Mouse (Mus musculus) layer of hippocampus, adult 2 months (tissue): Measurements from ENCODE around the gene 6430628N08Rik. TPM values are rescaled to one million over a fixed set of nuclear protein-coding genes. Genes with fewer than 3 reads are reported as not detected.
A peak's percentile ranks its signal among the peaks of the same experiment; 100 is the strongest.

Experiments used
- DNase-seq, 2 experiments: peaks; one replicate each; pipeline ENCODE4 v3.0.0; 2022; ENCODE audit warnings: low spot score in 2 of 2
- H3K27ac ChIP-seq: fragments of 200-600 bp; 2 replicates; pipeline ENCODE4 v1.8.1; 2022
- H3K4me3 ChIP-seq: fragments of 200-600 bp; 2 replicates; pipeline ENCODE4 v1.8.1; 2022; ENCODE audit warnings: mild to moderate bottlenecking
- CTCF ChIP-seq: fragments of 200-600 bp; conservative IDR thresholded peaks from 2 replicates; pipeline ENCODE4 v1.8.1; 2022; ENCODE audit warnings: antibody characterized with exemption, mild to moderate bottlenecking, moderate library complexity
- long read RNA-seq, 2 experiments: library from polyadenylated mRNA; stranded (forward); transcript quantifications; one replicate each; pipeline ENCODE4 v2.0.0; 2021; ENCODE audit warnings: borderline mapping rate in 2 of 2
- total RNA-seq, 2 experiments: library from RNA; stranded (reverse); gene quantifications; 2 replicates each; pipeline ENCODE4 v1.2.3; 2021

Gene 6430628N08Rik
- not detected for total RNA-seq
- long read RNA-seq, experiment 1: 0 reads
- long read RNA-seq, experiment 2: 0 reads

DNA sequence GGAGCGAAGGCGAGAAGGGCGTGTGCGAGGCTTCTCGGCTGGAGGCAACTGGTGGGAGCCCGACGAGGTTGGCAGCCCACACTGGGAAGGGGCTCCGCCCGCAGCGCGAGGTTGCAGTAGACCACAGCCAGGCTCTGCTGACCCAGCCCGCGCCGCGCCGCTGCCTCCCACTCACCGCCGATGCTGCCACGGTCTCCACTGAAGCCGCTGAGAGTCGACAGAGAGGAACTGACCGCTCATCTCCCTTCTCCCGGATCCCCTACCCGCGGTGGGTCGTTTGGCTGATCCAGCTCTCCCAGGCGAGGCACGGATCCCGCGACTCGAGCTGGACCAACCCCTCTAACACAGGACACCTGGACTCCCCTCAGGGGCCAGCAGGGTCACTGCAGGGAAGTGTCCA is at the start of gene 6430628N08Rik:
Gene 6430628N08Rik, plus strand, starts transcription at position 113 of the 400 bp plus-strand sequence.
- Histone ChIP-seq H3K27ac (no peak within 1 kb of the TSS), H3K4me3 (peak within 1 kb of the TSS; percentile 41)
- DNase-seq: no peak
- TF ChIP-seq CTCF: no peak

DNA sequence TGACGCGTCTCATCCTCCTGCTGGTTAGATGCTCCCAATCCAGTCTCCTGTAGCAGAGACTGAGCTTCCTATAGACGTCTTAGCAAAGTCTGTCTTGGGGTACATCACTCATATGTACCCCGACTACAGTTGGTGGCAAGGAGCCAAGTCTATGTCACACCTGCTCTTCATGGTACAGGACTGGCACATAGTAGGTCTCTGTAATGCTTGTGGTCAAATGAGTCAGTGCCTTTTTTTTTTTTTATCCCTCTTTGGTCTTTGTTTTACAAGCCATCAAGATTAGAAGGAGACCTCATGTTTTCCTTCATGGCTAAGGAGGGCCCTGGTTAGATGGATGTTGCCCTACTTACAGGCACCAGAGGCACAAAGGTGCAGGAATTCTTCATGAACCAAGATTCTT is 49.6 kb upstream of the 6430628N08Rik start:
- no peak for DNase-seq
- Histone ChIP-seq H3K4me3 (no peak overlapping the region), H3K27ac (no peak overlapping the region)
- TF ChIP-seq CTCF: no peak

DNA sequence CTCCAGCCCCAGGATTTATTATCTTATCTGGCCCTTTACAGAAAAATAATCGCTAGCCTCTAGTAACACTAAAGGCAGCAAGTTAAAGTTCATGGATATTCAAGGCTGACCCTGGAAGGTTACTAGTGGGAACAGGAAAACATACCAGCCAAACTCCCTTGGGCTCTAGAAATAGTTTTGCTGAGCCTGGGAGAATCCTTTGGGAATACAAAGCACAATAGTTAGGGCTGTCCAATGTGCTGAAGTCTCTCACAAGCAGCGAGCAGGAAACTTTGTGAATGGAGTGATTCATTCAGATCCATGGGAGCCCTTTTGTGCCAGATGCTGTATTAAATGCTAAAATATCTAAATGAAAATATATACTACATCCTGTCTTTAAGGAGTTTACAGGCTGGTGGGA is 43.8 kb upstream of the 6430628N08Rik start:
- H3K4me3 ChIP-seq: no peak overlapping the region
- H3K27ac ChIP-seq: 0 out of 2 replicates have a peak overlapping the region, but pooled peaks have one; percentile 74
- DNase-seq: no peak
- TF ChIP-seq CTCF: no peak

DNA sequence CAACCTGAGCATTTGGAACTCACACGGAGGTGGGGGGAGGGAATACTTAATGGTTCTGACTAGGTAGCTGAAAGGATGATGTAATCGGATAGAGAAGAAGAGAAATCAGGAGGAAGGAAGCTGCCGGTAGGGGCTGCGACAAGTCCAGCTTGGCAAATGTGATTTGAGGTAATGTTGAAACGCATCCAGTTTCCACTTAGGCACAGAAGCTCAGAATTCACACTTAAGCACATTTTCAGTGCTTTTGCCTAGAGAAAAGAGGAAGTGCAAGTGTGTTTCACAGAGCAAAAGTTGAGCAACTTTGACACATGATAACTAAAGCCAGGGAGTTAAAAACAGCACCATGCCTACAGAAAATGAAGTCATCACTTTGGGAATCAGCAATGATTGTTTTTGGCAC is 43.1 kb upstream of the 6430628N08Rik start:
- H3K4me3 ChIP-seq: no peak overlapping the region
- DNase-seq: peak in 1 of 2 experiments; percentile 41
- peak overlapping the region; percentile 74; the same call in 1 of the 2 replicates for H3K27ac ChIP-seq
- TF ChIP-seq CTCF: peak; percentile 50

DNA sequence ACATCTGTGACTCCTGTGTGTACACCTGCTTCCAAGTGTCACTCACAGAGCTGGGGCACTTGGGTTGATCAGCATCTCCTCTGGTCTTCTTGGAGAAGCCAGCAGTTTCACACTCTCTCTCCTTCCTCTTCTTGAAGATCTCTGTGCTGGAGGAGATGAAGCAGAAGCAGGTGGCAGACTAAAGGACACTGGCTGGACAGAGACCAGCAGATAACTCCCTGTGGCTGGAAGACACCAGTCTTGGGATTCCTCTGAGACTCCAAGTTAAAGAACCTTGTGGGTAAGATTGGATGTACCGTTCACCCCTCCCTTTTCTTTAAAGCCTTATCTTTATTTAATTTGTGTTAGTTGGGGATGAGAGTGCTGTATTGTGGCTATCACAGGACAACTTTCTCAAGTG is 42.4 kb upstream of the 6430628N08Rik start:
- Histone ChIP-seq H3K4me3 (no peak overlapping the region), H3K27ac (peak overlapping the region; percentile 74; the same call in 1 of the 2 replicates)
- DNase-seq: no peak
- no peak for TF ChIP-seq CTCF

DNA sequence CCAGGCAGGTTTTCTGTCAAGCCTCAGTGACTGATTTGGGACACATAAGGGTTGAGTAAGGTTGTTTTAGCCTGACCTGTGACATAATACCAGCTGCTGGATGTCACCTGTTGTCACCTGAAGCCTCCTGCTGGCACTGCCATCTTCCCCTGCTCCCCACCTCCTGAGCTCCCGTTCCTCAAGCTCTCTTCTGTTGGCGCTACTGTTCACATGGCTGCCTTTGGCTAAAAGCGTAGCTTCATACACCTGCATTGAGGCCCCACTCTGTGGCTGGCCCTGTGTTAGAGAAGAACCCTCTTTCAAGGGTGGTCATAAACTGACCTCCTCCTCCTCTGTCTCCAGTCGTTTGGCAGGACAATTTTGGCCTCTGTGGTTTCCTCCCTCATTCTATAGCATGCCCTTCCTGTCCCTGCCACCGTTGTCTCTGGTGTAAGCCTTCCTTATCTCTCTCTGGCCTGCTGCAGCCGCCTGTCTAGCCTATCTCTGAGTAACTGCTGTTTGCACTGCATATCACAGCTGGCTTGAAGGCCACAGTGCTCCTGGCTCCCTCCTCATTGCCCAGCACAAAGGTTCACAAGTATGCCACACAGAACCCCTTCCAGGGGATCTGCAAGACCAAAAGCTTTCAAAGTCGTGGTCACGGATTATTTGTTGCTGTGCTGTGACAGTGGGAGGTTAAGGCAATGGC is 41.3 kb upstream of the 6430628N08Rik start:
- no peak for DNase-seq

DNA sequence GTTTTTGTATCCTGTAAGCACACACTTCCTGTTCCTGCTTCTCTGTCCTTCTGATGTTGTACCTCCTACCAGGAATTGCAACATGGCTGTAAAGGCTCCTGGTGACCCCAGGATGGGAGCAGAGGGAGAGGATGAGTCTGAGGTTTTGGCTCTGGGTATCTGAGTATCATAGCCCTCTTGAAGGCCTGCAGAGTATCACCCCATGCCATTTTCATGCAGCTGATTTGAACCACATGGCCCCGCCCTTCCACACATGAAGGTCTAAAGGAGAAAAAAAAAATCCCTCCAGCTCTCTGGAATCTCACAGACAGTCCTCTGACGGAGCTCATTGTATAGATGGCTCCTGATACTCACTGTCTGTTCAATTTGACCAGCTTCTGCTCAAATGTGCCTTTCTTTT is 40.4 kb upstream of the 6430628N08Rik start:
- TF ChIP-seq CTCF: no peak
- DNase-seq: no peak
- Histone ChIP-seq H3K4me3 (no peak overlapping the region), H3K27ac (no peak overlapping the region)

More for the DNA sequence above, 41.3 kb upstream of the 6430628N08Rik start:
- no peak overlapping the region for H3K27ac ChIP-seq
- H3K4me3 ChIP-seq: no peak overlapping the region
- no peak for TF ChIP-seq CTCF

DNA sequence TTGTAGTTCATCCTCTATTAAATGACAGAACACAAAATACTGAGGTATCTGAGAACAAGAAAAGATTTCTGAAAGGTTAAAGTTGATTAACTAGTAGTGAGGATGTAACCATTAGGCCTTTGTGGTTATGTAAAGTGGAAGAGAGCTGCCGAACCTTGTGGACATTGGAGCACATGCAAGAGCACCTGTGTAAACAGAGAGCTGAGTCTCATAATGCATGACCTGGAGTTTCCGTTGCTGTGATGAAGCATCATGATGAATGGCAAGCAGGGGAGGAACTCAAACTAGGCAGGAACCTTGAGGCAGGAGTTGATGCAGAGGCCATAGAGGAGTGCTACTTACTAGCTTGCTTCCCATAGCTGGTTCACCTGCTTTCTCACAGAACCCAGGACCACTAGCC is 39.8 kb upstream of the 6430628N08Rik start:
- TF ChIP-seq CTCF: no peak
- no peak overlapping the region for H3K27ac ChIP-seq
- no peak for DNase-seq
- no peak overlapping the region for H3K4me3 ChIP-seq

DNA sequence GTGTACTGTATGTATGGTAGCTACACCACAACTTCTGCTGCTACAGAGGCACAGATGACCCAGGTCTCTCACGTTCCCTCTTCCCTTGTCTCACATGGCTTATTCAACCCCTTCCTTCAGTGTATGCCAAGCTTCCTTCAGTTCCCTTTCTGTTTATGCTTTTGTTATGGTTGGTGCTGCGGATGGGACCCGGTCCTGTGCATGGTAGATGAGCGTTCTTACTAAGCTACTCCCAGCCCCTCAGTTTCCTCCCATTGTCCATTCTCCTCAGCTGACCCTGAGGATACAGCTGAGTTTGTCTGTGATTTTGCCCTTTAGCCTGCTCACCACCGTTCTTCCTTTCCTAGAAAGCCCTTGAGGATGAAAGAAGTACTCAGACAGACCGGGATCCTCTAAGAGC is 38.9 kb upstream of the 6430628N08Rik start:
- no peak for TF ChIP-seq CTCF
- no peak for DNase-seq
- H3K27ac ChIP-seq: no peak overlapping the region
- H3K4me3 ChIP-seq: no peak overlapping the region

DNA sequence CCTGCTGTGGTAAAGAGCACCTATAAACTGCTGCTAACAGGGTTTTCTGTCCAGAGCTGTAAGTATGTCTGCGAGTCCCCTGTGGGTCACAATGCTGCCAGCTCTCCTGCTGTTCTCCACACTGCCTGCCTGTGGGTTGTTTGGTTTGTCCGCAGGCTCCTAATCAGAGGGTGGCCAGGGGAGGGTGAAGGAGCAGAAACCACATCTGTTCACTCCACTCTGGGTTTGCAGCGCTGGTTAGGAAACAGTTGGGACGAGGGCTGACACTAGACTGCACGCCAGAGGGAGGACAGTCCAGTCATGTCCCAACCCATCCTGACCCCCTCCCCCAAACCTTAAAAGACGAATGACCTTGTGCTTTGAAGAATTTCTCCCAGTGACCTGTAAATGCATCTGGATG is 35.4 kb upstream of the 6430628N08Rik start:
- Histone ChIP-seq H3K4me3 (no peak overlapping the region), H3K27ac (no peak overlapping the region)
- TF ChIP-seq CTCF: no peak
- DNase-seq: no peak

DNA sequence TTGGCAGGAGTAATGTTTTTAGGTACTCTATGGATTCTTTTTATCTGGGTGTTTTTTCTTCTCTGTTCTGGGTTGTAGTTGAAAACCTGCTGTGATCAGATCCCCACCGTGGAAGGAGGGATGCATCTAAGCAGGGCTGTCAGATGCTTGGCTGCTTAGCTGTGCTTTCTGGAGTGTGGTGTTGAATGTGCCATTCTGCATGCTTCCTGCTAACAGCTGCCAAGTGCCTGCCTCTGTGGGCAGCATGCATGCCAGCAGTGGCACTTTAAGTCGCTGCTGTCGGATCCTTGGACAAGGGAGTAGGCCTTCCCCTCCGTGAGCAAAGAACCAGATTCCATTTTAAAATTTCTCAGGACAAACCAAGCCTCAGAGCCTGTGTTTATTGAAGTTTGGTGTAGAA is 34.9 kb upstream of the 6430628N08Rik start:
- peak in 1 of 2 experiments; percentile 19 for DNase-seq
- Histone ChIP-seq H3K27ac (no peak overlapping the region), H3K4me3 (no peak overlapping the region)
- TF ChIP-seq CTCF: no peak

DNA sequence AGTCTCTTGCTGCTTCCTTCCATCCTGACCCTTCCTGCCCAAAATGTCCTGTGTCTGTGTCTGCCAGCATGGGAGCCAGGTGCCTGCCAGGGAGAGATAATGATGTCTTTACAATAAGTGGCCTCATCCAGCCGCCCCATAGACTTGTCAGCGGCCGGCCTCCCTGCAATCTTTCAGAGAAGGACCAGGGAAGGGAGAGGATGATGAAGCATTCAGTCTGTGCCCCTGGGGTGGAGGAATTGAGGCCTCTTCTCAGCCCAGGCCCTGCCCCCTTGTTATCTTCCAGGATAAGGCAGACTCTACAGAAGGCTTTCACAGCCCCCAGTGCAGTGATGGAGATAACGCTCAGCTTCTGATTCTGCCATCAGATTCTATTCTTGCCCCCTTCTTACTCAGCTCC is 34.2 kb upstream of the 6430628N08Rik start:
- no peak for TF ChIP-seq CTCF
- DNase-seq: no peak
- H3K27ac ChIP-seq: no peak overlapping the region

DNA sequence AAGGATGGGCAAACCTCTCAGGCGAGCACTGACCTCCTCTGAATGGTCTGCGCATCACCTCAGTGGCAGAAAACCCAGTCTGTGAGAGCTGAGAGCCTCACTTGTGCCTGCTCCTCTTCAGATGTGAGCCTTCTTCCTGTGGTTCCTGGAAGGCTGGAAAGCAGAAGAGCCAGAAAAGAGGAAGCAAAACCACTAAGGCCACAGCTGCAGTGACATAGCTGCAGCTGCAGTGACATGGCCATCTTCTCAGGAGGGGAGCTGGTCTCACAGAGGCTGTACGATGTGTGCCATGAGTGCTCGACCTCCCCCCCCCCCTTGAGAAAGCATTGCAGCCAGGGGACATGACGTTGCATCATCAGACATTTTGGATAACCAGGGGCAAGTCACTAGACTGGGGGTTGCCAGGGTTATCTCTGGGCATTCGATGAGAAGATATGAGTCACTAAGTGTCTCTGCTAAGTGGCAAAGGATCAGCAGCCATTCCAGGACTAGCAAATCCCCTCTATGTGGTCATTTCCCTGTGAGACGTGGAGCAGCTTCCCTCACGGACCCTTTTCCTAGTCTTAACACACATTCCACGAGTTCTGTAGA is 33.1 kb upstream of the 6430628N08Rik start:
- H3K27ac ChIP-seq: no peak overlapping the region
- no peak for TF ChIP-seq CTCF
- no peak overlapping the region for H3K4me3 ChIP-seq
- DNase-seq: no peak

More for the DNA sequence above, 34.2 kb upstream of the 6430628N08Rik start:
- H3K4me3 ChIP-seq: no peak overlapping the region

DNA sequence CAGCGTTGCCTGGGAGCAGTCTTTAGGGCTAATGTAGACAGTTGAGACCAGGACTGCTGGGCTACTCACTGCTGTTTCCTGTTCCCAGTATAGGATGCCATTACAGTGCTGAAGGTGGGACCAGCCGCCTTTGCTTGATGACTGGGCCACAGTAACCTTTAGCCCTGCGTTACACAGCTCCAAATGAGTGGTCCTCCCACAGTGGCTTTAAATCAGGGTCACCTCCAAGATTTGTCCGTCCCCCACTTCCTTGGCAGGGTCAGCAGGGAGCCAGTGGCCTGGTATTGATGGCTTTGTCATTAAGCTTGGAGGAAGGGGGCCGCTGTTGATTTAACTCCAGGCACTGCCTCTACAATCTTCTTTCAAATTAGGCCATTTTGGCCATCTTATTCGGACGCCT is 27.1 kb upstream of the 6430628N08Rik start:
- no peak for TF ChIP-seq CTCF
- H3K4me3 ChIP-seq: no peak overlapping the region
- DNase-seq: no peak
- no peak overlapping the region for H3K27ac ChIP-seq
